Mouse (Mus musculus): ENCODE measurements around the gene Slc19a1. TPM values are rescaled to one million over a fixed set of nuclear protein-coding genes. Genes with fewer than 3 reads are reported as not detected.

Slc19a1 gene
- polyA plus RNA-seq (2012; rRNA removed): 39.5 and 49.4 TPM in 2 replicates

DNA sequence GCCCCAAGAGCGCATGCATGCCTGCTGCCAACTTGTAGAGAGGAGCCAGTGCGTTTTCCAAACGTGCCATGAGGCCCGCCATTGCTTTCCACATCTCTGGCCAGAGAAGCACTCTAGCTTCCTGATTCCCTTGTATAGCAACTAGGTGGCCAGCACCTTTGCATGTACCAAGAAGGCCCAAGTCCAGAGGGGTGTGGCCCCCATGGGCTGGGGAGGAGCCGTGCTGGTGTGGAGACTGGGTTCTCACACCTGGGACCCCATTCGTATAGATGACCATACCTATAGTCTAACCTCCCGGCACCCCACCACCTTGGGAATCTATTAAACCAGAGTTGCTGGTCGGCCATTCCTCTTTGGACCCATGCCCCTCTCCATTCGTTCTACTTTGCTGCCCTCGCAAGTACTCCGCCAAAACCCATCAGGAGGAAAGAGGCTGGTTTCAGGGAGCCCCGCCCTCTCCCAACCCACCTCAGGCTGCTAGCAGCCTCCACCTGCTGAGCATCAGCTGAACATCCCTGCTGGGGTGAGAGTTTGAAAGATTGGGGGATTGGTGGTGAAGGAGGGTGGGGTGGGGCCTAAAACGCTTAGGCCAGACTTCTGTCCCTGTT is at the start of gene Slc19a1:
TSS of gene Slc19a1 (plus strand) at position 474 of the 608 bp plus-strand sequence.
- Histone ChIP-seq H3K27me3 (ENCODE audit: control insufficient read depth, insufficient read depth, low read length) (no peaks in the 10 kb centered on the region), H3K4me3 (replicated peaks; ENCODE audit: insufficient read depth, low read depth, low read length) (peak within 1 kb of the TSS; percentile 68), H3K27ac (ENCODE audit: insufficient read depth, low read length) (no peak within 1 kb of the TSS), H3K4me1 (ENCODE audit: control insufficient read depth, insufficient read depth, low read length) (peaks cover 15% of the 10 kb centered on the region)
- peak in 1 of 2 experiments; percentile 22 for DNase-seq
- TF ChIP-seq CTCF (IDR thresholded peaks at IDR 0.05; ENCODE audit: borderline replicate concordance, insufficient read depth, low read depth, low read length): no peak
- no peak for TF ChIP-seq POLR2A (IDR thresholded peaks at IDR 0.05; ENCODE audit: borderline replicate concordance, insufficient read depth, low read length)
- 58% methylated on average over 13 of the region's 13 CpGs for WGBS

DNA sequence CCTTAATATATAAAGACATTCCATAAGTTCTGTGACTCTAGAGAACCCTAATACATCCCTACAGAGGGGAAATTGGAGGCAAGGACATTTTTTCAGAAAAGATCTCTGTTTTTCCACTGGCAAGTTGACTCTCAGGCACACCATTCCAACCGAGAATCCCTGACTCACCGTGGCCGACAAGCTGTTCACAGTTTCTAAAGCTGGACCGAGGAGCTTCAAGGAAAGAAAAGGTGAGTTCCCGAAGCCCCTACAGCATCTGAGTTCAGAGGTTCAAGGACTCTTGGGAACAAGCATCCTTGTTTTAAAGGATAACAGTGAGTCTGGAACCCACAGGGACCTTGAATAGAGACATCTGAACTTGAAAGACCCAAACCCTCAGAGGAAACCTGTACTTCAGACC is 43.5 kb upstream of the Slc19a1 start:
- no peak for TF ChIP-seq POLR2A (IDR thresholded peaks at IDR 0.05; ENCODE audit: borderline replicate concordance, insufficient read depth, low read length)
- no peak for TF ChIP-seq CTCF (IDR thresholded peaks at IDR 0.05; ENCODE audit: borderline replicate concordance, insufficient read depth, low read depth, low read length)
- no peaks in the 10 kb centered on the region for H3K27me3 ChIP-seq (ENCODE audit: control insufficient read depth, insufficient read depth, low read length)

GRCm38 (mm10) chr10:76992456-76992855 is 39.6 kb upstream of the Slc19a1 start:
- H3K27me3 ChIP-seq (ENCODE audit: control insufficient read depth, insufficient read depth, low read length): no peaks in the 10 kb centered on the region
- H3K4me3 ChIP-seq (replicated peaks; ENCODE audit: insufficient read depth, low read depth, low read length): no peak overlapping the region
- peaks cover 8% of the 10 kb centered on the region; the same call in 1 of the 2 replicates for H3K4me1 ChIP-seq (ENCODE audit: control insufficient read depth, insufficient read depth, low read length)
- TF ChIP-seq CTCF (IDR thresholded peaks at IDR 0.05; ENCODE audit: borderline replicate concordance, insufficient read depth, low read depth, low read length) (no peak), POLR2A (IDR thresholded peaks at IDR 0.05; ENCODE audit: borderline replicate concordance, insufficient read depth, low read length) (no peak)
- H3K27ac ChIP-seq (ENCODE audit: insufficient read depth, low read length): no peak overlapping the region
- 61% methylated on average over 3 of the region's 3 CpGs for WGBS
- no peak for DNase-seq

More for the DNA sequence above, 43.5 kb upstream of the Slc19a1 start:
- no peak for DNase-seq
- 32% methylated on average over 5 of the region's 5 CpGs for WGBS
- no peak overlapping the region for H3K27ac ChIP-seq (ENCODE audit: insufficient read depth, low read length)
- H3K4me1 ChIP-seq (ENCODE audit: control insufficient read depth, insufficient read depth, low read length): peaks cover 8% of the 10 kb centered on the region; the same call in 1 of the 2 replicates
- H3K4me3 ChIP-seq (replicated peaks; ENCODE audit: insufficient read depth, low read depth, low read length): no peak overlapping the region

GRCm38 (mm10) chr10:76997759-76998513 is 34.1 kb upstream of the Slc19a1 start:
- no peak overlapping the region for H3K27ac ChIP-seq (ENCODE audit: insufficient read depth, low read length)
- TF ChIP-seq POLR2A (IDR thresholded peaks at IDR 0.05; ENCODE audit: borderline replicate concordance, insufficient read depth, low read length) (no peak), CTCF (IDR thresholded peaks at IDR 0.05; ENCODE audit: borderline replicate concordance, insufficient read depth, low read depth, low read length) (no peak)
- peak; percentile 74 to 80 for DNase-seq
- no peak overlapping the region for H3K4me3 ChIP-seq (replicated peaks; ENCODE audit: insufficient read depth, low read depth, low read length)
- WGBS: 34% methylated on average over 17 of the region's 17 CpGs
- no peaks in the 10 kb centered on the region for H3K27me3 ChIP-seq (ENCODE audit: control insufficient read depth, insufficient read depth, low read length)
- H3K4me1 ChIP-seq (ENCODE audit: control insufficient read depth, insufficient read depth, low read length): peaks cover 7% of the 10 kb centered on the region

DNA sequence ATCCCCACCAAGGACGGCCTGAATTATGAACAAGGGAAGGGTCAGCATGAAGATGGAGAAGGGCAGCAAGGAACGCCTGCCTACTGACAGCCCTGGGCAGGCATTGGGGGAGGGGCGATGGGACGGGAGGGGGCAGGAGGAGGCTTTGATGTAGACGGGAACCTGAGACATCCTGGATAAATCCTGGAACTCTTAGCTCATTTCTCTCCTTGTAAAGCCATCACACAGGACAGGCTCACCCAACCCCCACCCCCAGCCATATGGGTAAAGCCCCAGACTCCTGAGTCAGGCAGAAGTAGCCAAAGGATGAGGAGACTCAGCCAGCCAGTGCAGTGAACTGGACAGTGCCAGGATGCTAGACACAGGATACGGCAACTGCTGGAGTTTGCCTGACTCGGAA is 27.1 kb upstream of the Slc19a1 start:
- Histone ChIP-seq H3K27me3 (ENCODE audit: control insufficient read depth, insufficient read depth, low read length) (no peaks in the 10 kb centered on the region), H3K27ac (ENCODE audit: insufficient read depth, low read length) (no peak overlapping the region), H3K4me1 (ENCODE audit: control insufficient read depth, insufficient read depth, low read length) (peaks cover 16% of the 10 kb centered on the region), H3K4me3 (replicated peaks; ENCODE audit: insufficient read depth, low read depth, low read length) (no peak overlapping the region)
- no peak for DNase-seq
- 37% methylated on average over 7 of the region's 7 CpGs for WGBS
- TF ChIP-seq CTCF (IDR thresholded peaks at IDR 0.05; ENCODE audit: borderline replicate concordance, insufficient read depth, low read depth, low read length): no peak
- TF ChIP-seq POLR2A (IDR thresholded peaks at IDR 0.05; ENCODE audit: borderline replicate concordance, insufficient read depth, low read length): no peak

DNA sequence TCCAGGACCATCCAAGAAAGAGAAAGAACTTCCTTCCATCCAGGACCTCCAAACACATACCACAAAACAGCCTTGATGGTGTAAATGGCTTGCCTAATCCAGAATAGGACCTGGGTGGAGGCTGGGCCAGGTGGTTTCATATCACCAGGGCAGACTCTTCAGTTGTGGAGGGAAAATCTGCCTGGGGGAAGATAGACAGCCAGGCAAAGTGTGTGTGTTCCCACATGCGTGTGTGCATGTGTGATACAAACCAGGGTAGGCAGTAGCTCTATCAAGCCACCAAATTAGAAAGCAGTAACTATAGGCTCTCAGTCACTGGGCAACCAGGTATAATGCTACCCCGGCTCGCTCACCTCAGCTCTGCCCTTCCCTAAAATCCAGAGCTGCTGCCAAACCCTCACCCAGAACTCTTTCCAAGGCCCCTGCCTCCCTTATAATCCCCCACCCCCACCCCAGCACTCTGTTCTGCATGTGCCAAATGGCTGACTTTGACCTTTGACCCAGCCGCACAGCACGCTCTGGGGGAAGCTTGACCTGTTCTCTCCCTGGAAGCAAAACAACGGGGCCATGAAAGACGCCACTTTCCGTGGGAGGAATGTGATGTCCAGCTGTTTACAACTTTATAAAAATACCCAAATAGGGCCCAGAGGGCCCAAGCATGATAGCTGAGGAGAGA is 24.5 kb upstream of the Slc19a1 start:
- WGBS: 72% methylated on average over 8 of the region's 8 CpGs
- Histone ChIP-seq H3K27me3 (ENCODE audit: control insufficient read depth, insufficient read depth, low read length) (no peaks in the 10 kb centered on the region), H3K4me1 (ENCODE audit: control insufficient read depth, insufficient read depth, low read length) (peaks cover 16% of the 10 kb centered on the region), H3K27ac (ENCODE audit: insufficient read depth, low read length) (peak overlapping the region; percentile 57; the same call in 1 of the 2 replicates), H3K4me3 (replicated peaks; ENCODE audit: insufficient read depth, low read depth, low read length) (no peak overlapping the region)
- TF ChIP-seq CTCF (IDR thresholded peaks at IDR 0.05; ENCODE audit: borderline replicate concordance, insufficient read depth, low read depth, low read length) (no peak), POLR2A (IDR thresholded peaks at IDR 0.05; ENCODE audit: borderline replicate concordance, insufficient read depth, low read length) (no peak)
- DNase-seq: peak in 1 of 2 experiments; percentile 18

DNA sequence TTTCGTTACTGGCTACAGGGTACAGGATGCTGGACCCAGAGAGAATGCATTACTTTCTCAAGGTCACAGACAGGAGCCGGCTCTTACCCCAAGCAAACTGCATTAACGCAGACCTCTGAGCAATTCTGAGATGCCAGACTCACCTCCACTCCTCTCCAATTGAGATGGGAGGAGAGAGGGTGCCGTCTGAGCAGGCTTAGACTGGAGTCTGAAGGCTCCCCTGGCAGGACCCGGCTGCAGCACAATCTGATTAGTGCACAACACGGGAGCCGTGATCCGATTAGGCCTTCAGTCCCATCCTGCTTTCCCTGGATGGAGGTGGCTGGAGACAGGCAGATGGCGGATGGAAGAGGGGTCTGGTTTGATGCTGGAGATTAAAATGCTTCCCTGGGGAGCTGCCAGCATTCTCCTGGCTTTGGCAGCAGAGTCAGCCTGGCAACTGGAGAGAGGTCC is 23.9 kb upstream of the Slc19a1 start:
- TF ChIP-seq CTCF (IDR thresholded peaks at IDR 0.05; ENCODE audit: borderline replicate concordance, insufficient read depth, low read depth, low read length) (no peak), POLR2A (IDR thresholded peaks at IDR 0.05; ENCODE audit: borderline replicate concordance, insufficient read depth, low read length) (no peak)
- WGBS: 15% methylated on average over 9 of the region's 9 CpGs
- H3K27ac ChIP-seq (ENCODE audit: insufficient read depth, low read length): peak overlapping the region; percentile 57
- peak; percentile 86 for DNase-seq
- H3K27me3 ChIP-seq (ENCODE audit: control insufficient read depth, insufficient read depth, low read length): no peaks in the 10 kb centered on the region
- H3K4me1 ChIP-seq (ENCODE audit: control insufficient read depth, insufficient read depth, low read length): peaks cover 16% of the 10 kb centered on the region
- no peak overlapping the region for H3K4me3 ChIP-seq (replicated peaks; ENCODE audit: insufficient read depth, low read depth, low read length)

All from cerebellum, adult 2 months (tissue).